Mouse (Mus musculus): ENCODE data around the gene Hsf2bp. TPM values are rescaled to one million over a fixed set of nuclear protein-coding genes. Genes with fewer than 3 reads are reported as not detected.

The Hsf2bp gene
- total RNA-seq (2014; rRNA removed), result 0.16 TPM in 1 of 2 replicates, not detected in the other
- 1.3 and 1.4 TPM in 2 replicates for polyA plus RNA-seq (2015; fragmentation: Nextera tagmentation; extraction: Ambion mirVana)

DNA sequence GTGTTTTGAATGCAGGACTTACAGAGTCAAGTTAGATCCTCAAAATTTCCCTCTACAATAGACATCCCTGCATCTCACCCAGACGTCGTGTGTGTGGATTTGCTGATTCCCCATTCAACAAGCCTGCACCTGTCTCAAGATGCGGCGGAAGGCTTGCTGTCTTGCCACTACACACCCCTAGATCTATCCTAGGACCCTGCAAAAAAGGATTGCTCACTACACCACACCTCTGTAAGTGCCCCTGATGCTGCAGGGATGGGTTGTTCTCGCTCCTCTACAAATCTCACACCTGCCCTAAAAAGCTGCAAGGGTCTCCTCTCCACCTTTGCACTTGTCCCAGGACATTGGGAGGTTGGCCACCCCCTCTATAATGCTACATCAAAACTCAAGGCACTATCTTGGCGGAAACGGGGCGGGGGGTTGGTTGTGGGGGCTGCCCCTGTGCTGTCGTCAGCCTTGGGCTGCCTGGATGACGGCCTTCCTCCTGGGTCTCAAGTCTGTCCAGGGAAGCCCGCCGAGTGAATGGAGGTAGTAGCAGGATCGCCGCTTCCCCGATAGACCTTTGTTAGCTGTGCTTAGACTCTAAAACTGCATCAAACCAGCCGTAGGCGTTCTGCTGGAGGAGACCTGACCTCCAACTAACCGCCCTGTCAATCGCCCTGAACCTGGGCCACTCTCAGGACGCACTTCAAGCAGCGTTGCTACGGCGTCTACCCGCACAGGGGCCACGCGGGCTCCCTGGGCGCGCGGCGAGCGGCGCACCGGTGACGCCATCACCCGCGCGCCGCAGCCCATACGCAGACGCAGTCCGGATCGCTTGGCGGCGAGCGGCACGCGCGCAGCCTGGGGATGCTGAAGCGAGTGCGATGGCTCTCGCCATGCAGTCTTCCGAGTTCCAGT lies at the start of gene Hsf2bp, which contains the start of gene Rrp1b:
Gene Hsf2bp, minus strand, starts transcription at position 741 of the 900 bp plus-strand sequence.
Gene Rrp1b, plus strand, starts transcription at position 492 of the 900 bp plus-strand sequence.
- Histone ChIP-seq H3K4me2 (ENCODE audit: low read depth, low read length, poor library complexity, severe bottlenecking) (peak within 1 kb of the TSS; percentile 94), H3K4me3 (ENCODE audit: low read depth, low read length) (peak within 1 kb of the TSS; percentile 89), H3K27ac (ENCODE audit: low read depth, low read length) (peak within 1 kb of the TSS; percentile 85), H3K9ac (replicated peaks; ENCODE audit: low read length, poor library complexity, severe bottlenecking) (peak within 1 kb of the TSS; percentile 75), H3K4me1 (ENCODE audit: insufficient read depth, low read length) (peaks cover 13% of the 10 kb centered on the region; the same call in 1 of the 2 replicates), H3K36me3 (ENCODE audit: insufficient read depth, low read length) (no peaks in the 10 kb centered on the region), H3K27me3 (ENCODE audit: insufficient read depth, low read length) (no peaks in the 10 kb centered on the region), H3K9me3 (ENCODE audit: low read length) (no peaks in the 10 kb centered on the region)
- WGBS, result 5% methylated on average over 52 of the region's 52 CpGs
- peak; percentile 96 for ATAC-seq (ENCODE audit: low FRiP score)
- DNase-seq (ENCODE audit: low spot score), result peak; percentile 91
- no peak for TF ChIP-seq CTCF (IDR thresholded peaks at IDR 0.05)

GRCm38 (mm10) chr17:32083351-32083750 lies 47.2 kb upstream of the Hsf2bp start:
- no peaks in the 10 kb centered on the region for H3K4me1 ChIP-seq (ENCODE audit: insufficient read depth, low read length)
- no peaks in the 10 kb centered on the region for H3K9me3 ChIP-seq (ENCODE audit: low read length)
- H3K27me3 ChIP-seq (ENCODE audit: insufficient read depth, low read length), result no peaks in the 10 kb centered on the region
- H3K36me3 ChIP-seq (ENCODE audit: insufficient read depth, low read length), result no peaks in the 10 kb centered on the region
- DNase-seq (ENCODE audit: low spot score) (no peak), ATAC-seq (ENCODE audit: low FRiP score) (no peak)
- H3K4me2 ChIP-seq (ENCODE audit: low read depth, low read length, poor library complexity, severe bottlenecking), result no peak overlapping the region
- no peak overlapping the region for H3K27ac ChIP-seq (ENCODE audit: low read depth, low read length)
- H3K4me3 ChIP-seq (ENCODE audit: low read depth, low read length), result no peak overlapping the region
- TF ChIP-seq CTCF (IDR thresholded peaks at IDR 0.05), result no peak
- no peak overlapping the region for H3K9ac ChIP-seq (replicated peaks; ENCODE audit: low read length, poor library complexity, severe bottlenecking)
- 100% methylated on average over 2 of the region's 2 CpGs for WGBS

DNA sequence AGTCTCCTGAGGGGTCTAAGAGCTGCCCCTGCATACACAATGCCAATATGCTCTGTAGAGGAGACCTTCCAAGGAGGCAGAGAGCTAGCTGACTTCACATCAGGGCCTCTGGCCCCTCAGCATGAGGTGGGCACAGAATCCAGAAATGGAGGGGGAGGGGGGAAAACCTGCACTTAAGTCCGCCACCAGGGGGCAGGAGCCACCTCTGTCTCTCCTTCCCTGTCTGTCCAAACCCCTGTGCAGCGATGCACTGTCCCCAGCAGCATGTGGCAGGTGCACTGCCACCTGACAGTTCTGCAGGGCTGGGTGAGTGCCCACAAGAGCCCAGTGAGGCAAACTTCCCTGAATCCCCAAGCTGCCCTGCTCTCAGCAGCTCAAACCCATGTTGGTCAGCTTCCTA lies 39.0 kb upstream of the Hsf2bp start:
- 0% methylated on average over 2 of the region's 2 CpGs for WGBS
- Histone ChIP-seq H3K9ac (replicated peaks; ENCODE audit: low read length, poor library complexity, severe bottlenecking) (no peak overlapping the region), H3K27ac (ENCODE audit: low read depth, low read length) (no peak overlapping the region), H3K4me1 (ENCODE audit: insufficient read depth, low read length) (no peaks in the 10 kb centered on the region), H3K4me3 (ENCODE audit: low read depth, low read length) (no peak overlapping the region), H3K27me3 (ENCODE audit: insufficient read depth, low read length) (no peaks in the 10 kb centered on the region), H3K9me3 (ENCODE audit: low read length) (no peaks in the 10 kb centered on the region), H3K4me2 (ENCODE audit: low read depth, low read length, poor library complexity, severe bottlenecking) (no peak overlapping the region), H3K36me3 (ENCODE audit: insufficient read depth, low read length) (no peaks in the 10 kb centered on the region)
- peak; percentile 83 for TF ChIP-seq CTCF (IDR thresholded peaks at IDR 0.05)
- DNase-seq (ENCODE audit: low spot score) (peak; percentile 69), ATAC-seq (ENCODE audit: low FRiP score) (peak; percentile 48)

GRCm38 (mm10) chr17:32074658-32075057 lies 38.5 kb upstream of the Hsf2bp start:
- no peak for TF ChIP-seq CTCF (IDR thresholded peaks at IDR 0.05)
- H3K4me2 ChIP-seq (ENCODE audit: low read depth, low read length, poor library complexity, severe bottlenecking), result no peak overlapping the region
- H3K27ac ChIP-seq (ENCODE audit: low read depth, low read length), result no peak overlapping the region
- H3K4me1 ChIP-seq (ENCODE audit: insufficient read depth, low read length), result no peaks in the 10 kb centered on the region
- no peak overlapping the region for H3K9ac ChIP-seq (replicated peaks; ENCODE audit: low read length, poor library complexity, severe bottlenecking)
- H3K36me3 ChIP-seq (ENCODE audit: insufficient read depth, low read length), result no peaks in the 10 kb centered on the region
- ATAC-seq (ENCODE audit: low FRiP score), result no peak
- H3K27me3 ChIP-seq (ENCODE audit: insufficient read depth, low read length), result no peaks in the 10 kb centered on the region
- DNase-seq (ENCODE audit: low spot score), result no peak
- H3K9me3 ChIP-seq (ENCODE audit: low read length), result no peaks in the 10 kb centered on the region
- WGBS, result 43% methylated on average over 4 of the region's 4 CpGs
- no peak overlapping the region for H3K4me3 ChIP-seq (ENCODE audit: low read depth, low read length)

- Histone ChIP-seq H3K27me3 (ENCODE audit: insufficient read depth, low read length) (no peaks in the 10 kb centered on the region), H3K9ac (replicated peaks; ENCODE audit: low read length, poor library complexity, severe bottlenecking) (no peak overlapping the region), H3K4me1 (ENCODE audit: insufficient read depth, low read length) (no peaks in the 10 kb centered on the region), H3K36me3 (ENCODE audit: insufficient read depth, low read length) (no peaks in the 10 kb centered on the region), H3K4me2 (ENCODE audit: low read depth, low read length, poor library complexity, severe bottlenecking) (no peak overlapping the region), H3K9me3 (ENCODE audit: low read length) (no peaks in the 10 kb centered on the region), H3K27ac (ENCODE audit: low read depth, low read length) (no peak overlapping the region), H3K4me3 (ENCODE audit: low read depth, low read length) (no peak overlapping the region)
- peak; percentile 93 for TF ChIP-seq CTCF (IDR thresholded peaks at IDR 0.05)
- 0% methylated on average over 2 of the region's 2 CpGs for WGBS
- 0 out of 2 replicates have a peak, but pooled peaks have one; percentile 20 for ATAC-seq (ENCODE audit: low FRiP score)
- DNase-seq (ENCODE audit: low spot score), result peak; percentile 64
Measured at GRCm38 (mm10) chr17:32073359-32073758, 37.2 kb upstream of the Hsf2bp start.

DNA sequence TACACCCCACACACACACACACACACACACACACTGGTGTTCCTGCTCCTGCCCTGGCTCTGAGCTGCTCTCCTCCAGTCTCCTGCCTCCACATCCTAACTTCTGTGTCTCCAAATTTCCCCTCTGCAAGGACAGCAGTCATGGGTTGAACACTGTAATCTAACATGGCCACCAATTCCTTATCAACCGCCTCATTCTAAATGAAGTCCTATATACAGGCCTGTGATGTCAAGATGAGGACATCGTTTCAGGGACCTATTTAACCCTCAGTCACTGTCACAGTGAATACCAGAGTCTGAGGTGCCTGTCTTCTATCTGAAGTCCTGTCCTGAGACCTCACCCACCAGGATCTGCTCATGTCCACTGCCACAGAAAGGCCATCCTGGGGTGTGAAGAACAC lies 32.7 kb upstream of the Hsf2bp start:
- H3K4me3 ChIP-seq (ENCODE audit: low read depth, low read length), result no peak overlapping the region
- 90% methylated on average over 2 of the region's 2 CpGs for WGBS
- H3K36me3 ChIP-seq (ENCODE audit: insufficient read depth, low read length), result no peaks in the 10 kb centered on the region
- DNase-seq (ENCODE audit: low spot score), result no peak
- no peak overlapping the region for H3K27ac ChIP-seq (ENCODE audit: low read depth, low read length)
- H3K27me3 ChIP-seq (ENCODE audit: insufficient read depth, low read length), result no peaks in the 10 kb centered on the region
- H3K9me3 ChIP-seq (ENCODE audit: low read length), result no peaks in the 10 kb centered on the region
- no peak overlapping the region for H3K4me2 ChIP-seq (ENCODE audit: low read depth, low read length, poor library complexity, severe bottlenecking)
- TF ChIP-seq CTCF (IDR thresholded peaks at IDR 0.05), result no peak
- no peaks in the 10 kb centered on the region for H3K4me1 ChIP-seq (ENCODE audit: insufficient read depth, low read length)
- H3K9ac ChIP-seq (replicated peaks; ENCODE audit: low read length, poor library complexity, severe bottlenecking), result no peak overlapping the region
- no peak for ATAC-seq (ENCODE audit: low FRiP score)
